Mouse (Mus musculus) cerebral cortex, adult 2 months (tissue): ENCODE data around the gene Vwf.

Experiments
- WGBS: fragments of 180-500 bp; shearing (Covaris S2); methylation state at CpG from one replicate; pipeline ENCODE4 v1.1.7; 2018; 5-methylcytosine and 5-hydroxymethylcytosine counted together

Gene Vwf

DNA sequence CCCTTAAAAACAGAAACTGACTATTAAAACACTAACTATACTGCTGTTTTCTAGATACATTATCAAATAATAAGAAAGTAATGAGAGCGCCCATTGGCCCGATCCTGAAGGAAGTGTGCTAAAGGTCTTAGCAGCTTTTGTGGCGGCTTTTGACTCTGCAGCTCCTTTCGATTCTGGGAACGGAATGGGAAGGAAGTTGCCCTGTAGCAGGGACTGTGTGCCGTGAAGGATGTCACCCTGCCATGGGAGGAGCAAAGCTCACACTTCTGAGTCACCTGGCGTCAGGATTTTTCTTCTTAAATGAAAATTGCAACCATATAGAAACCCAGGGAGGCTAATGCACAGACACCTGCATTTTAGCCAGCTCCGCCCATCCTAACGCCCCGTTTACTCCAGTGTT lies 1.8 kb downstream of the Vwf start:
- WGBS, result 75% methylated on average over 10 of the region's 10 CpGs

DNA sequence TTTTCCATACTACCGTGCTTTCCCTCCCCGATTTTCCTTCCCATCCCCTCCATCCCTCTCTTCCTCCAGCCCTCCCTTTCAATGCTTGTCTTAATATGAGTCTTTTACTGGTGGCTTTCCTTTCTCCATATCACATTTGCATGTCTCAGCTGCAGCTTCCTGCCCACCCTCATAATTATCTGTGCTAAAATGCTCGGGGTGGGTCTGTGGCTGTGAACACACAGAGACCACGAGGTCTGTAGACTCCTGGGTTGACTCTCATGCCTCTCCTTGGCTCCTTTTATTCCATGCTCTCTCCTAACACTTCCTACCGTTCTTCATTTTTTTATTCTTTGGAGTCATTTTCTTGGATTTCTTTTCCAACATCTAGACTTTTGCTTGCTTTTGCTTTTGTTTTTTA lies 3.6 kb downstream of the Vwf start:
- WGBS, result 66% methylated on average over 5 of the region's 5 CpGs

DNA sequence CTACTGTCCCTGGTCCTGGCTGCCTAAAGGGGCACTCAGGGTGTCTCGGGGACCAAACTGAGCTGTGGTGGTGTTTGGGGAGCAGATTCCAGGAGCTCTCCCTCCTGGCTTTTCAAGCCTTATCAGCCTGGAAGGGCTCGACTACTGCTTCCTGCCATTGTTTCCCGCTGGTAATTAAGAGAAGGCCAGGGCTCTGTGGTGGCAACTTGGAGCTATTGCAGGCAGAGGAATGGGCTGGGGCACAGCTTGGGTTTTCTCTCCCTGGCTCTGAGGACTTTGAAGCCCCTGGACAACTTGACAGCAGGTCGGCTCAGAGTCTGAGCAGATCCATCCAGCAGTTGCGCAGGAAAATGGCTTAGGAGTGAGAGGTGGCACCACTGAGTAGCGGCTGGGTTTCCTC lies 6.2 kb downstream of the Vwf start:
- 84% methylated on average over 6 of the region's 6 CpGs for WGBS

DNA sequence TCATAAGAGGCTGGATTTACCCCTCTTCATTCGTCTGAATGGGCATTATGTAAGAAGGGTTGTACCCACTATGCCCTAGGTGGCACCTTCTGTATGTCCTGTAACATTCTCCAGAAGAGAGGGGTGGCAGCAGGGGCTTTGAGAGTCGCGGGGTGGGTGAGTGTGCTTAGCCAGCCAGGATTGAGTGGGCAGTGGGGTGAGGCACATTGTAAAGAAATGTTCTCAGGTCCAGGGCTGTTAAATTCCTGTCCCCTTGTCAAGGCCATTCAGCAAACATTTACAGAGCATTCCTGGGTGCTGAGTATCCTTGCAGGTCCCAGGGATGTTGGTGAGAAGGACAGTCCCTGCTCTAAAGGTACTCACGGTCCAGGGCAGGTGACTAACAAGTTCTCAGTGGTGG lies 7.0 kb downstream of the Vwf start:
- WGBS, result 88% methylated on average over 4 of the region's 4 CpGs

DNA sequence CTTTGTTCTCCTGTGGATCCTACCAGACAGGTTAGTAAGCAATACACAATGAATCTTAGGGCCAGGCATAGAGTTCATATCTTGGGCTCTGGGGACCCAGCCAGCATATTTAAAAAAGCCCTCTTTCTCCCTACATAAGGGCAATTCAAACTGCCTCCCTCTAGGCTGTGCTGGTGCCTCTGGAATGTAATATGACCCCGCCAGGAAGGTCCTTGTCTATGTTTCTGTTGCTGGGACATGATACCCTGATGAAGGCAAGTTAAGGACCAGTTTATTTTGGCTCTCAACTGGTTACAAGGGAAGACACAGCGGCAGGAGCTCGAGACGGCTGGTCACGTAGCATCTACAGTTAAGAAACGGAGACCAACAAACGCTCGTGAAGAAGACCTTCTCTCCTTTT lies 12.3 kb downstream of the Vwf start:
- WGBS, result 84% methylated on average over 8 of the region's 8 CpGs

DNA sequence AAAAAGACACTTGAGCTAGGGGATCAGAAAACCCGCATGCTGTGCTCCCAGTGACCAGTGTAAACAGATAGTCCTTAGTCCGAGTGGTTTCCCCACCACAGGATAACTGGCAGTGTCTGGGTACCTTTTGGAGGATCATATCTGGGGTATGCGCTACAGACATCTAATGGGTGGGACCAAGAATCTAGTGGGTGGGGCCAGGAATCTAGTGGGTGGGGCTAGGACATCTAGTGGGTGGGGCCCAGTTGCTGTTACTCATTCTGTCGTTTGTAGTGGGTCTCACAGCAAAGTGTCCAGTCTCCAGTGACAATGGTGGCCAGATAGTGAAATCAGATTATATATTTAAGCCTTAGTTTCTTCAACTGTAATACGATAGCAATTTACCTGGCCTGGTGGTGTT lies 14.5 kb downstream of the Vwf start:
- WGBS, result 87% methylated on average over 5 of the region's 5 CpGs

DNA sequence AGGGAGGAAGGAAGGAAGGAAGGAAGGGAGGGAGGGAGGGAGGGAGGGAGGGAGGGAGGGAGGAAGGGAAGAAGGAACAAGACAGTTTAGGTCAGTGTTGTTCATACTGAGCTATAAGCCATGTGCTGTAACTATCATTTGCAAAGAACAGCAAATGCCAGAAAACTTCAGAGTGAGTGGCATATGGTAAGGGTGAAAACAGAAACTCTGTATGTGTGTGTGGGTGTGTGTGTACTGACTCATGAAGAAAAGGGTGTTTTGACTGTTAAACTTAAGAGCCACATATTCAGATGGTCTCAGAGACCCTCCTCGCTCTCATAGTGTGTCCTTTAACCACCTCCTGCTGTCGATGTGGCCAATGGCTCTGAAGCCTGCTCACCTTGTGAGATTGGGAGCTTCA lies 14.9 kb downstream of the Vwf start:
- WGBS, result 84% methylated on average over 2 of the region's 2 CpGs

DNA sequence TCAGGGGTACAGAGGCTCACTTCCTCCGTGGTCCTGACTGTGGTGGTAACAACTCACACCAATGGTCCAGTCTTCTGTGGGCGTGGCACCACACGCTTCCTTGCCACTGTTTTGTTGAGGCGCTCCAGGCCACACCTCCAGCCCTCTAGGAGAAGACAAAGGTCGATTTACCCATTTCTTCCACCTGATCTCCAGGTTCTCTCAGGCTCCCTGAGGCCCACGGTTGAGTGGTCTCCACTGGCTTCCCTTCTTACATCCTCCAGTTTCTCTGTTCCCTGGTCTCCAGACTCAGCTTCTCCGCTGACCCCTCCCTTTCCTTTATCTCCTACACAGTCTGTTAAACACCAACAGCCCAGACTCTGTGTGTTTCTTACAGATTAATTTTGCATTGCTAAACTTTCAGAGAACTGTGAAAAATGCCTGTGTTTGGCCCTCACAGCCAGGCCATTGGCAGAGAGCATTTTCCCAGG lies 18.3 kb downstream of the Vwf start:
- 80% methylated on average over 7 of the region's 7 CpGs for WGBS

DNA sequence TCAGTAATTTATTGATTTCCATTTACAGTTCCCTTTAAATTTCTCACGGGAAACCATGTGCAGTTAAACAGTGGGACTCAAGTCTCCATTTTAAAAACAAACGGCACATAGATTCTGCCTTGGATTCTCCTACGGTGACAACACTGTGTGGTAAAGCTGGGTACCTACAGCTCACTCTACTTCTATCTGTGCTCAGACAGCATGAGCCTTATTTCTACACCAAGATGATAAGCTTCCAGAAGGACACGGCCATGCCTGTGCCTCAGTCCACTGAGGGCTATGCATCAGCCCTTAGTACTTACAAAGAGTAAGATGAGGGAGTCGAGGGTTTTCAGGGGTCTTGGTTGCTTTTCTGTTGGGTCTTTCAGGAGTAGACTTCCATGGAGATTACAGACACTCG lies 18.8 kb downstream of the Vwf start:
- WGBS, result 92% methylated on average over 6 of the region's 6 CpGs

DNA sequence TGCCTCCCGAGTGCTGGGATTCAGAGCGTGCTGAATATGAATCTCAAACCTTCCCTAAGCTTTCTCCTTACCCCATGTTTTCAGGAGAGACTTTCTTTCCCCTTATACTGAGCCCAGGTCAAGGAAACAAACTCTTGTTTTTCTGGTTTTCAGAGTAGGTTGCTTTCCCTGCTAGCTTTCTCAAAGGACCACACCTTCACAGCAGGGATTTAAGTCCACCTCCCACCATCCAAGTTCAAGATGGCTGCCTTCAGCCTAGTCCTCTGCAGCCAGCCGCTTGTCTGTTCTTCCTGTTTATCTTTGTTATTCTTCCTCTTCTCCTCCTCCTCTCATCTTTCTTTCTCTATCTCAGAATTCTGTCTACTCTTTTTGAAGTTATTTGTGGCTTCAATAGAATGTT lies 20.1 kb downstream of the Vwf start:
- WGBS, result 95% methylated on average over 3 of the region's 3 CpGs

DNA sequence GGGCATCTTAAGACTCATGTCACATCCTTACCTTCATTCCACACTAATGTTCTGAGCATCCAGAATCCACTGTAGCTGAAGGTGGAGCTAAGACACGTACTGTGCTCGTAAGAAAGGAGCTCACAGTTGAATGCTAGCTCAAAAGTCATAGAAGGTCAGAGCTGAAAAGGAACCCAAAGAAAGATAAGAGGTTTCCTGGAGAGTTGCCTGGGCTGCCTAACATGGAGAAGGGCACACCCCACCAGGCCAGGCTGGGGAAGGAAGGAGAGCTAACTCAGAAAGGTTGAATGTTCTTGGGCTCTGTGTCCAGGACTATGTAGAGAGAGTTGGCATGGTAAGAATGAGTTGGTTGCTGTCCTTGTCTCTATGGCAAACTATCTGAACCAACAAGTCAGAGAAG lies 21.8 kb downstream of the Vwf start:
- 85% methylated on average over 2 of the region's 2 CpGs for WGBS

DNA sequence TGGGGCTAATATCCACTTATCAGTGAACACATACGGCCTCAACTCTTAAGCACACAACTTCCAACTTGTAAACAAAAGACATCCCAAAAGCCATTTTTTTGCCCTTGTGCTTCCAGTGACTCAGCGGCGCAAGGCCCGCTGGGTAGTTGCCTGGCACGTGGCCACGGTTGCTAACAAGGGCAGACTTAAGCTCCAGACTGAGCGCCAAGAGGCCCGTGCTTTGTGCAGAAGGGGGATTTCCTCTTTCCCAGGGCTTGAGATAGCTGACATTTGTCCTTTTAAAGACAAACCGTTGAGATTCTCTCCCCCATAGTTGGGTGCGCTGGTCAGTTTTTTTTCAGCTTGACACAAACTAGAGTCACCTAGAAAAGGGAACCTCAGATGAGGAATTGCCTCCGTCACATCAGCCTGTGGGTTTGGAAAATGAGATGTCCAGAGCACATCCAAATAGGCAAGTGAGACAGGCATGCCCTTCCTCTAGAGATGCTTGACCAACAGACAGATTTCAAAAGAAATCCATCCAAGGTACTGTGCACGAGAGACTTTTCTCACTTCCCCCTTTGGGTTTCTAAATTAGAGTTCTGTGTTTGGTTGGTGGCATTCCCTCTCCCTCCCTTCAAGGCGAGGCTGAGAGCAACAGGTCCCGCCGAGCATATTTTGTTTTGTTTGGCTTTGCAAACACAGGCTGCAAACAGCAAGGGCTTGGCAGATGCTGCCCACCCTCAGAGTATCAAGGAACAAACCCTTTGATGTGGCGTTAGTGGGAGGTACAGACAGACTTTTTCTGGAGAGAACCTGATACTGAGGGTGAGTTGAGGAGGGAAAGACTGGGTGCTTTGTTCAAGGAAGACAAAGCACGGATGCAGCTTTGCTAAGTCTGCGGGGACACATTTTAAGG lies 26.0 kb downstream of the Vwf start:
- 20% methylated on average over 18 of the region's 18 CpGs for WGBS

DNA sequence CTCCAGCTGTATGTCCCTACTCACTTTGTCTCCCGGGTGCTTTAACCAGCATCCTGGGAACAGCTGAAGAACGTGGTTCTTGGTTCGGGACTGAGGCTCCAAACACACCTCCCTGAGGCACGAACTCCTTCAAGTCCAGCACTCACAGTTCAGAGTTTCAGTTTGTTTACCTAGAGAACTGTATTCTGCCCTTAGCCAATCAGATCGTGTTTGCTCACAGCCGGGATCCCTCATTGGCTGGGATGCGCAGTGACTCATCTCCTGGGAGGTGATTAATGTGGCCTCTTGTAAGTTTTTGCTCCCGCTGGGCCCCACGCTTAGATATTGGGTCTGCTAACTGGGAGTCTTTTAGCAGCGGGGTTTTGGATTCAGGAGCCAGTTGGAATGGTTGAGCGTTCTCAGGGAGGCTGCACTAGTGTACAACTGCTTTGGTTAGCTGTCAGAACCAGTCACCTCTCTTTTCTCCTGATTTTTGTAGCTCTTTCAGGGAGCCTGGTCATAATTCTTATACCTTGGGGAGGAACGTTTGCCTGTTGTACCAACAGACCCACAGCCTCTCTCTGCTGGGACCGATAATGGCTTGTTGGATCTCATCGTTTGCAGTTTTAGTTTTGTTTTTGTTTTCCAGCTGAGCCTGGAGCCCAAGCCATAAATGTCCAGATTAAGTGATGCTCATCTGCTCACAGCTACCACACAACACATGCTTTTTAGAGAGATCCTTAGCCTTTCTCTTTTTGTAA lies 26.8 kb downstream of the Vwf start:
- 12% methylated on average over 14 of the region's 14 CpGs for WGBS

DNA sequence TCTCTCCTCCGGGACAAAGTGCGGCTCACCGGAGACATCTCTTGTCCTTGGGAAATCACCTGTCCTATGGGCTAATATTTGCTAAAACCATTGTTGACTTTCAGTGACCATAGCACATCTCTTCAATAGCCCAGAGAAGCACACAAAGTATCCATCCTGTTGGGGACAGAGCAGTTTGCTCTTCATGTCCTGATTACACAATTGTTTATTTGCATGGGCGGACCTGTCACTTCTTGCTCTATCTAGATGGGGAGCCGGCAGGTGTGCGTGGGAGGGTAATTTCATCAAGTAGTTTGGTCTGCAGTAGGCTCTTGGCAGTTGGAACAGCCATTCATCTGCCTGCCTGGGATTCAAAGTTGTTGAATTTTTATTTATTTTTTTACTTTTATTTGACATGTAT lies 28.5 kb downstream of the Vwf start:
- WGBS, result 97% methylated on average over 6 of the region's 6 CpGs

DNA sequence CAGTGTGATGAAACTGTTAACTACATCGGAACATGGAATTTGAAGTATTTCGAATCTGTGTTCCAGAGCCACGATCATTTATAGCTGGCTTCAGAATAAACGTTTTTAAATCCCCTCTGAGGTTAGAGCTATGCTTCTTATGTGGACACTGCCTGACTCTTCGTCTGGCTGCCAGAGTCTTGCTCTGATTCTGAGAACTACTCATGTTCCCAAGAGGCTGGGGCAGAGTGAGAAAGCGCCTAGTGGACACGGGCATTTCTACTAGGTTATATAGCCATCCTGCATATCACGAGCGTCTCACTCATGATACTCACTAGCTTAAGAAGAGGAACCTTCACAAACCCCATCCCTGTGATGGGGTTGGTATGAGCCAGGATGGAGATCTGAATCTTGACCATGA lies 30.7 kb downstream of the Vwf start:
- 84% methylated on average over 9 of the region's 9 CpGs for WGBS

DNA sequence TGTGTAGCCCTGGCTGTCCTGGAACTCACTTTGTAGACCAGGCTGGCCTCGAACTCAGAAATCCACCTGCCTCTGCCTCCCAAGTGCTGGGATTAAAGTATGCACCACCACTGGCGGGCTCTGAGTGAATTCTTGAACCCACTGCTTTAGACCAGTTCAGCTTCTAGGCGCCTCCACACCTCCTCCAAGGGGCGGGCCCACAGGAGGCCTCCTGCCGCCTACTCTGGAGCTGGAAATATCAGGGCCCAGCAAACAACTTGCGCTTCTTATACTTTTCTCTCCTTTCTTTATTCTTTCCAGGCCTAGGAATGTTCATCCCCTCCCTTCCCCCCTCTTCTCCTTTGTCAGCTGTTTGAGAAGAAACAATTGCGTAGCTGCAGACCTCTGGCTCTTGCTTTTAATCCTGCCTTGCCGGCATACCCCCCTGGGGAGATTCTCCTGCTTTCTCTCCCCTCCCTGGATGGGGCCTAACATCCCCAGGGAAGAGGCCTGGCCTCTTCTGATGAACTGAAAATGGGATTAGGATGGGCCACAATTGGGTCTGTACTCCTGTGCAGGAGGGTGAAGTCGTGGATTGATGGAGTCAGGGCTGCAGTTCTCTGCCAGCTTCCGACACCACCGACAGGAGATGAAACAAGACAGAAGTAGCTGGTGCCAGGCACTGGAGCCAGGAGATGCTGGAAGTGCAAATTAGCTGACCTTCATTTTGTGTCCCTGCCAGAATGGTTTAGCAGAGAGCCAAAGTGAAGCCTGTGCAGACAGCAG lies 31.5 kb downstream of the Vwf start:
- WGBS, result 75% methylated on average over 11 of the region's 11 CpGs

DNA sequence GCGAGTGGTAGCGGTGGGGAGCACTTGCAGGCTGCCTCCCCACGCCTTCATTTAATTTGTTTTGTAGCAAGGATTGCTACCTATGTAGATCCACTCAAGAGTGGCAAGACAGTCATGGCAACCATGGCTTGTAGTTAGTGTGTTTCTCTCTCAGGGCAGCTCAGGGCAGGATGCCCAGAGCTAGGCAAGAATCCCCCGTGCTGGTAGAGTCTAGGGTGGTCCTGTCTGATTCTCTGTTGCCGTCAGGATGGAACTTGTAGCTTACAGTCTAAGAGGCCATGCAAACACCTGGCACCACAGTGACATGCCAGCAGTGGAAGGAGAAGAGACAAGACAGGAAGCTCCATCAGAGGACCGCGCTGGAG lies 32.1 kb downstream of the Vwf start:
- 80% methylated on average over 7 of the region's 7 CpGs for whole genome bisulfite sequencing

DNA sequence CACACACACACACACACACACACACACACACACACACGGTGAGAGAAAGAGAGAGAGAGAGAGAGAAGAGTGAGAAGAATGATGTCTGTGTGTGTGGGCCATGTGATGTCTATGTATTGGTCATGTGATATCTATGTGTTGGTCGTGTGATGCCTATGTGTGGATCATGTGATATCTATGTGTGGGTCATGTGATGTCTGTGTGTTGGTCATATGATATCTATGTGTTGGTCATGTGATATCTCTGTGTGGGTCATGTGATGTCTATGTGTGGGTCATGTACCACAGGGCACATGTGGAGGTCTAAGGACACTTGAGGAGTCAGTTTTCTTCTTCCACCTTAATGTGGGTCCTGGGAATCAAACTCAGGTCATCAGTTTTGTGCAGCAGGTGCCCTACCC lies 33.3 kb downstream of the Vwf start:
- 91% methylated on average over 2 of the region's 2 CpGs for WGBS

DNA sequence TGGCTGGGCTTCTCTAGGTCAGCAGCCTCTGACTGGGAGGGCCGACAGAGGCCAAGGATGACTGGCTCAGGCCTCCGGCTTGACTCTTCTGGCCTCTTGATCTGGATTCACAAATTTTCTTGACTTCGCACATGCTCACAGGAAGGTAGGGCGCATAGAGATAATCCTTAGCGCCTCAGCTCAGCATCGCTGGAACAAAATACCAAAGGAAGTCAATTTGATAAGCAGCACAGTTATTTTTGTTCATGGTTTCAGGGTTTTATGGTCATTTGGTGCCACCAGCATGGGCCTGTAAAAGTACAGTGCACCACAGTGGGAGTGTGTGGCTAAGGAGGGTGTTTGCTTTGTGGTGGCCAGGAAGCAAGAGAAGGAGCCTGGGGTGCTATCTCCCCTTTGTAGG lies 37.1 kb downstream of the Vwf start:
- WGBS, result 94% methylated on average over 6 of the region's 6 CpGs

DNA sequence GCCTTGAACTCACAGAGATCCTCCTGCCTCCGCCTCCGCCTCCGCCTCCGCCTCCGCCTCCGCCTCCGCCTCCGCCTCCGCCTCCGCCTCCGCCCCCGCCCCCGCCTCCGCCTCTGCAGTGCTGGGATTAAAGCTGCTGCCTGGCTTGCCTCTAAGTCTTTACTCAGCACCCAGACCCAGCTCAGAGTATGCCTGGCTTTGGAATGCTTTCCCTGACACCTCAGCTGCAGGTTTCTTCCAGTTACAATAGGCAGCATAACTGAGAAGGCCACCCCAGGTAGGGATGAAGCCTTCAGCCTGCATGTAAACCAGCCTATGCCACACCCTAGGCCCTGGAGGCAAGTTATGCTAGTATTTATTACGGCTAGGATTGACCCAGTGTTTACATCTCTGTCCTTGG lies 37.7 kb downstream of the Vwf start:
- 98% methylated on average over 15 of the region's 15 CpGs for WGBS

DNA sequence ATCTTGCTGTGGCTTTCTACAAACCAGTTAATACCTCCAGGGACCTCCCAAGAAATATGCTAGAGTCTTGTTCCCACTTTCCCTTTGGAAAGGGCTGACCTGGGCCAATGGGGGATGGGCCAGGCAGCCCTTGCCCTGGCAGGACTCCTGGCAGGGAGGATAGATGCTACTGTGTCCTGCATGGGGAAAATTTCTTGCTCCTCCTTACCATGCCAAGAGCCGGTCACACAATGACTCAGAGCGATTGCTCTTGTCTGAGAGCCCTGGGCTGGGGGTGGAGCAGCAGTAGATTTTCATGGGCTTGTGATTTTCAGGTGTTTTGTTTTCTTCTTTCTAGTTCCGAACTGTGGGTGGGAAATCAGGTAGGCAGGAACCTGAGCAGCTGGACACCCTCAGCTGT lies 39.0 kb downstream of the Vwf start:
- 80% methylated on average over 3 of the region's 3 CpGs for WGBS

DNA sequence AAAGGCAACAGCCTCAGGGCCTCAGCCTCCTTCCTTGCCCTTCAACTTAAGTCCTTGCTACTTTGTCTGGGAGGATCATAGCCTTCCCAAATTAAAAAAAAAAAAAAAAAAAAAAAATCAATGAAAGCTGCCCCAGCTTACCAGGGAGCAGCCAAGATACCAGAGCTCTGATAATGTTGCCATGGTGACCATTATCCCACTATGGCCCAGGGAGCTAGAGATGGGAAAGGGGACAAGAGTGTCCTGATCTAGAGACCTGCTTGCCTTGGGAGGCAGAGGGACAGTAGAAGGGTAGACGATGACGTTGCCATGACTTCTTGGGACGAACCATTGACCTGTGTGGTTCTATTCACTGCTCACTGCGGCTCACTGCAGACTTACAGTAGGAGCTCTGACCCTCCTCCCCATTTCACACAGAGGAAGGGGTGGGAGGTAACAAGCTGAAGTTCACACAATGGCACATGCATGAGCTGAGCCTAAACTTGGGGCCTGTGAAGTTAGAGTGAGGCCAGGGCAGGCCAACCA lies 39.5 kb downstream of the Vwf start:
- WGBS, result 89% methylated on average over 4 of the region's 4 CpGs
